Mouse (Mus musculus) stomach, embryonic 15.5 days (tissue): ENCODE measurements around the gene Gm11541. TPM values are rescaled to one million over a fixed set of nuclear protein-coding genes. Genes with fewer than 3 reads are reported as not detected.

Source experiments
- ATAC-seq: fragments of 200-750 bp; cut with Nextera tagmentation; 2 replicates; pipeline ENCODE4 v1.8.0; 2017; ENCODE audit warnings: low read depth, moderate number of reproducible peaks, moderate TSS enrichment; ENCODE audit not compliant: insufficient read depth, low FRiP score
- H3K27ac ChIP-seq: fragments of 300-500 bp; sonication (generic); 2 replicates; pipeline ENCODE4 v1.5.1; 2015; ENCODE audit warnings: mild to moderate bottlenecking, inconsistent platforms
- H3K27me3 ChIP-seq: fragments of 300-500 bp; sonication (generic); replicated peaks from 2 replicates; pipeline ENCODE4 v1.6.1; 2015; ENCODE audit warnings: inconsistent platforms
- H3K36me3 ChIP-seq: fragments of 300-500 bp; sonication (generic); 2 replicates; pipeline ENCODE4 v1.6.1; 2015; ENCODE audit warnings: inconsistent platforms
- H3K4me1 ChIP-seq: fragments of 300-500 bp; sonication (generic); 2 replicates; pipeline ENCODE4 v1.6.1; 2015; ENCODE audit warnings: inconsistent platforms
- H3K4me2 ChIP-seq: fragments of 300-500 bp; sonication (generic); 2 replicates; pipeline ENCODE4 v1.6.1; 2015; ENCODE audit warnings: mild to moderate bottlenecking, inconsistent platforms
- H3K4me3 ChIP-seq: fragments of 300-500 bp; sonication (generic); replicated peaks from 2 replicates; pipeline ENCODE4 v1.5.1; 2015; ENCODE audit warnings: inconsistent platforms
- H3K9ac ChIP-seq: fragments of 300-500 bp; sonication (generic); 2 replicates; pipeline ENCODE4 v1.6.1; 2015; ENCODE audit warnings: inconsistent platforms
- H3K9me3 ChIP-seq: fragments of 300-500 bp; sonication (generic); 2 replicates; pipeline ENCODE4 v1.6.1; 2016; ENCODE audit warnings: inconsistent platforms
- WGBS: fragments of 180-500 bp; shearing (Covaris S2); methylation state at CpG from one replicate; pipeline ENCODE4 v1.1.7; 2015; 5-methylcytosine and 5-hydroxymethylcytosine counted together
- polyA plus RNA-seq: library from polyadenylated mRNA; unstranded; fragments of >200 nt; fragmentation: Nextera tagmentation; extraction: Ambion mirVana; gene quantifications from 2 replicates; pipeline ENCODE4 v1.2.1, GENCODE M21; 2015

Gm11541 gene
- polyA plus RNA-seq, 1 experiment from 2014 or later = 0.74 TPM

- ATAC-seq = no peak
- Histone ChIP-seq H3K4me2 (no peak overlapping the region), H3K36me3 (no peaks in the 10 kb centered on the region), H3K9me3 (no peaks in the 10 kb centered on the region), H3K27ac (no peak overlapping the region), H3K27me3 (no peaks in the 10 kb centered on the region), H3K4me1 (peaks cover 12% of the 10 kb centered on the region; the same call in 1 of the 2 replicates), H3K9ac (no peak overlapping the region), H3K4me3 (no peak overlapping the region)
- 34% methylated on average over 11 of the region's 11 CpGs for WGBS
These were observed 12.9 kb upstream of the Gm11541 start for GRCm38 (mm10) chr11:94717239-94717638.

- Histone ChIP-seq H3K36me3 (no peaks in the 10 kb centered on the region), H3K9me3 (no peaks in the 10 kb centered on the region), H3K27ac (no peak overlapping the region), H3K4me1 (peaks cover 9% of the 10 kb centered on the region; the same call in 1 of the 2 replicates), H3K9ac (no peak overlapping the region), H3K4me3 (no peak overlapping the region), H3K27me3 (no peaks in the 10 kb centered on the region), H3K4me2 (peak overlapping the region; percentile 34)
- WGBS = 5% methylated on average over 9 of the region's 9 CpGs
- peak; percentile 51; the same call in 1 of the 2 replicates for ATAC-seq
These were observed 12.5 kb upstream of the Gm11541 start for GRCm38 (mm10) chr11:94716754-94717153.

- H3K4me2 ChIP-seq = no peak overlapping the region
- no peak overlapping the region for H3K4me3 ChIP-seq
- H3K9me3 ChIP-seq = no peaks in the 10 kb centered on the region
- H3K4me1 ChIP-seq = peaks cover 9% of the 10 kb centered on the region; the same call in 1 of the 2 replicates
- no peaks in the 10 kb centered on the region for H3K36me3 ChIP-seq
- 67% methylated on average over 5 of the region's 5 CpGs for WGBS
- no peak for ATAC-seq
- H3K27me3 ChIP-seq = no peaks in the 10 kb centered on the region
- H3K9ac ChIP-seq = no peak overlapping the region
- H3K27ac ChIP-seq = no peak overlapping the region
These were observed 11.3 kb upstream of the Gm11541 start for GRCm38 (mm10) chr11:94715622-94716021.

- H3K27me3 ChIP-seq = no peaks in the 10 kb centered on the region
- no peaks in the 10 kb centered on the region for H3K9me3 ChIP-seq
- no peaks in the 10 kb centered on the region for H3K36me3 ChIP-seq
- H3K4me2 ChIP-seq = peak overlapping the region; percentile 13; the same call in 1 of the 2 replicates
- no peak overlapping the region for H3K9ac ChIP-seq
- no peak overlapping the region for H3K4me3 ChIP-seq
- H3K27ac ChIP-seq = peak overlapping the region; percentile 54; the same call in 1 of the 2 replicates
- peaks cover 9% of the 10 kb centered on the region; the same call in 1 of the 2 replicates for H3K4me1 ChIP-seq
- ATAC-seq = 0 out of 2 replicates have a peak, but pooled peaks have one; percentile 18
- WGBS = 25% methylated on average over 11 of the region's 11 CpGs
These were observed 9.1 kb upstream of the Gm11541 start for GRCm38 (mm10) chr11:94713246-94713860.

- 42% methylated on average over 7 of the region's 7 CpGs for WGBS
- peak overlapping the region; percentile 38 for H3K27ac ChIP-seq
- H3K9ac ChIP-seq = no peak overlapping the region
- ATAC-seq = no peak
- H3K27me3 ChIP-seq = no peaks in the 10 kb centered on the region
- peaks cover 14% of the 10 kb centered on the region for H3K4me1 ChIP-seq
- no peak overlapping the region for H3K4me3 ChIP-seq
- no peaks in the 10 kb centered on the region for H3K36me3 ChIP-seq
- no peaks in the 10 kb centered on the region for H3K9me3 ChIP-seq
- H3K4me2 ChIP-seq = no peak overlapping the region
These were observed 279 bp downstream of the Gm11541 start for GRCm38 (mm10) chr11:94704020-94704419.

GRCm38 (mm10) chr11:94702216-94702610 lies 2.1 kb downstream of the Gm11541 start:
- H3K4me1 ChIP-seq = peaks cover 14% of the 10 kb centered on the region
- 17% methylated on average over 3 of the region's 3 CpGs for WGBS
- peak overlapping the region; percentile 19 for H3K27ac ChIP-seq
- no peak overlapping the region for H3K4me3 ChIP-seq
- H3K4me2 ChIP-seq = peak overlapping the region; percentile 49
- no peaks in the 10 kb centered on the region for H3K27me3 ChIP-seq
- no peak for ATAC-seq
- H3K9me3 ChIP-seq = no peaks in the 10 kb centered on the region
- no peaks in the 10 kb centered on the region for H3K36me3 ChIP-seq
- H3K9ac ChIP-seq = no peak overlapping the region

- Histone ChIP-seq H3K9ac (no peak overlapping the region), H3K4me1 (peaks cover 14% of the 10 kb centered on the region), H3K4me2 (peak overlapping the region; percentile 49), H3K27ac (peak overlapping the region; percentile 50), H3K9me3 (no peaks in the 10 kb centered on the region), H3K36me3 (no peaks in the 10 kb centered on the region), H3K4me3 (peak overlapping the region; percentile 20), H3K27me3 (no peaks in the 10 kb centered on the region)
- ATAC-seq = 0 out of 2 replicates have a peak, but pooled peaks have one; percentile 23
- WGBS = 23% methylated on average over 27 of the region's 27 CpGs
These were observed 2.7 kb downstream of the Gm11541 start for GRCm38 (mm10) chr11:94701401-94702215.

GRCm38 (mm10) chr11:94699399-94699798 lies 4.9 kb downstream of the Gm11541 start:
- no peak overlapping the region for H3K9ac ChIP-seq
- no peaks in the 10 kb centered on the region for H3K27me3 ChIP-seq
- no peak overlapping the region for H3K4me2 ChIP-seq
- H3K36me3 ChIP-seq = no peaks in the 10 kb centered on the region
- no peak overlapping the region for H3K27ac ChIP-seq
- H3K4me3 ChIP-seq = no peak overlapping the region
- H3K9me3 ChIP-seq = no peaks in the 10 kb centered on the region
- 93% methylated on average over 3 of the region's 3 CpGs for WGBS
- H3K4me1 ChIP-seq = peaks cover 14% of the 10 kb centered on the region
- no peak for ATAC-seq

- no peak overlapping the region for H3K4me2 ChIP-seq
- no peak for ATAC-seq
- H3K36me3 ChIP-seq = no peaks in the 10 kb centered on the region
- 51% methylated on average over 13 of the region's 13 CpGs for WGBS
- H3K4me3 ChIP-seq = no peak overlapping the region
- no peak overlapping the region for H3K9ac ChIP-seq
- peaks cover 8% of the 10 kb centered on the region for H3K4me1 ChIP-seq
- no peaks in the 10 kb centered on the region for H3K27me3 ChIP-seq
- no peak overlapping the region for H3K27ac ChIP-seq
- H3K9me3 ChIP-seq = no peaks in the 10 kb centered on the region
These were observed 6.4 kb downstream of the Gm11541 start for GRCm38 (mm10) chr11:94697703-94698464.

- Histone ChIP-seq H3K4me2 (no peak overlapping the region), H3K4me1 (peaks cover 8% of the 10 kb centered on the region), H3K9me3 (no peaks in the 10 kb centered on the region), H3K9ac (no peak overlapping the region), H3K36me3 (no peaks in the 10 kb centered on the region), H3K27ac (no peak overlapping the region), H3K27me3 (no peaks in the 10 kb centered on the region), H3K4me3 (no peak overlapping the region)
- WGBS = 91% methylated on average over 2 of the region's 2 CpGs
- ATAC-seq = no peak
These were observed 7.2 kb downstream of the Gm11541 start for GRCm38 (mm10) chr11:94697140-94697539.

- H3K27ac ChIP-seq = no peak overlapping the region
- H3K4me1 ChIP-seq = no peaks in the 10 kb centered on the region
- 66% methylated on average over 6 of the region's 6 CpGs for WGBS
- no peak overlapping the region for H3K4me2 ChIP-seq
- H3K9ac ChIP-seq = no peak overlapping the region
- ATAC-seq = no peak
- no peaks in the 10 kb centered on the region for H3K27me3 ChIP-seq
- H3K4me3 ChIP-seq = no peak overlapping the region
- H3K9me3 ChIP-seq = no peaks in the 10 kb centered on the region
- no peaks in the 10 kb centered on the region for H3K36me3 ChIP-seq
These were observed 8.8 kb downstream of the Gm11541 start for GRCm38 (mm10) chr11:94695508-94695907.
